Mouse (Mus musculus) gastrocnemius, postnatal 10 days (tissue): Measurements from ENCODE around the gene 2310022A10Rik. TPM values are rescaled to one million over a fixed set of nuclear protein-coding genes. Genes with fewer than 3 reads are reported as not detected.
"Not testable (repeated sequence)": the region's sequence is repeated elsewhere in the genome, so short reads cannot be mapped to it uniquely, and the experiment has no call there.

ENCODE experiments used
- DNase-seq: peaks from one replicate; pipeline ENCODE4 v3.0.0; 2021; ENCODE audit warnings: mixed read lengths
- total RNA-seq, 2 experiments: library from RNA; stranded (reverse); gene quantifications; 2 replicates each; pipeline ENCODE4 v1.2.3; 2021

The 2310022A10Rik gene
- total RNA-seq, 2 experiments from 2014 or later: 106 to 110 TPM

DNA sequence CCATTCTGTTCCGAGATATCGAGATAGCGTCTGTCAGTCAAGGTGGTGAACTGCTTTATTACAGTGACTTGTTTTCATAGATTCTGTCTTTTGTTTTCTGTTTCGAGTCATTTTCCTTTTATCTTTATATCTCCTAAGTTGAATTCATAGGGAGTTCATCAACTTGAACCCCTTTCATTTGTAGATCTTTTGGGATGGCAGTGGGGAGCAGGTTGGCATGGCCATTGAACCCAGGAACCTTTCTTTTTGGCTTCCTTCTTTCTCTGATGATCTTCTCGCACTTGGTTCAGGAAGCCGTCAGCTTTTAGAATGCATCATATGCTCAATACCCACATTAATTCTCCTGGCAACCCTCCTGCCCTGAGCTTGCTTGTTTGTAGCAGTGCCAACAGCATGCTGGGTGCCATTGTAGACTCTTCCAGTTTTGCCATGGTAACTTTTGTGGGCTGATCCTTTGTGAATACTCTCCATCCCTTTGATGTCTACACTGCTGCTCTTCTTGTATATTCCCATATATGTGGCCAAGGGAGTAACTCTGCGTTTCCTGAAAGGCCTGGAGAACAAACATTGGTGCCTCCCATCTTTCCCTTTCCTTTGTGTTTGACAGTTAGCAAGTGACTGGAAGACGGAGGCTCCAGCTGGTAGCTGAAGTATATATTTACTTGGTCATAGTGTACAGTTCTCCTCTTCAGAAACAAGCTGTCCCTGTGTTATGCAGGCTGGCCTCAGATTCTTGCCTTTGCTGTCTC lies 60.9 kb downstream of the 2310022A10Rik start:
- no peak for DNase-seq

DNA sequence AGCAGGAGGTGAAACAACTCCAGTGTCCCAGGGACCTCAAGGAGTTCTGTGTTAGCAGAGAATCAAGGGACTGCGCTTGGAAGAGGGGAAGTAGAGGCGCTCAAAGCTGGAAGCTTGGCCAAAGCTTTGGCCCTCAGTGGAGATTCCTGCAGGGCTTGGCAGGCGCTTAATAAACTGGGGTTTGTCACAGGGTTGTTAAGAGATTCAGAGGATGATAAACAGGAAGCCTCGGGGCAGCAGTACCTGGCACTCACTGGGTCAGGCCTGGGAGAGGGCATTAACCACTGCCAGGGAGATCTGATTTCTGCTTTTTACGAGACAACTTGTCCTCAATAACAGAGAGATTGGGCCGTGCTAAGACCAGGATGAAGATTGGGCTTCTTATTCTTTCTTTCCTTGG lies 68.0 kb downstream of the 2310022A10Rik start:
- no peak for DNase-seq

DNA sequence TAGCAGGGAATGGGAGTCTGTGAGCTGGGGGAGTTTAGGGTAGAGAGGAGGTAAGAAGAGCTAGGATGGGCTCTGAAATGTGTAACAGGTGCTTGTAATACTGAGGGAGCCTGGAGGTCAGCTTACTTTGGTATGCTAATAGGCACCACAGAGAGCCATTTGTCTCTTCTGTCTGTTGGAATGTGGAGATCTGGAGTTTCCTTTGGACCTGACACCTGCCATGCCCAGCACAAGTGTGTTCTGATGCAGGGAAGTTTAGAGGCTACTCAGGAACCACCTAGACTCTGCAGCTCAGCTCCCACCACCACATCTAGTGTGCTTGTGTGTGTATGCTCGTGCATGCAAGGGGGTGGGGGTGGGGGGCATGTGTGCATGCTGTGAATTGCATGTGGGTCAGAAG lies 69.2 kb downstream of the 2310022A10Rik start:
- DNase-seq: no peak

DNA sequence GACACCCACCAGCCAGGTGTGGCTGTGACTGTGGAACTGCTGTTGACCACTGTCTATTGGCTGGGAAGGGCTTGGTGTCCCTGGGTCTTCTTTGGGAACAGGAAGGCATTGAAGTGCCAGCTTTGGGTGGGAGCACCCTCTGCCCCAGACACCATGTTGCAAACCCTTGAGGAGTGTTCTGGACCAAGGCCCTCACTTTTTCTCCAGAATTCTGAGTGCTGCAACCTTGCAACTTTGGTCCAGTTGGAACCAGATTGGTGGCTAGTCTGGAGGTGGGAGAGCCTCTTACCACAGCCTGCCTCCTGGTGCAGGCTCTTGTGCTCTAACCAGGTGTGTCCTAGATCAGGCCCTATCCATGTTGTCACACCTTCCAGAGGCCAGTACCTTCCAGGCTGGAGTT lies 71.9 kb downstream of the 2310022A10Rik start:
- no peak for DNase-seq

DNA sequence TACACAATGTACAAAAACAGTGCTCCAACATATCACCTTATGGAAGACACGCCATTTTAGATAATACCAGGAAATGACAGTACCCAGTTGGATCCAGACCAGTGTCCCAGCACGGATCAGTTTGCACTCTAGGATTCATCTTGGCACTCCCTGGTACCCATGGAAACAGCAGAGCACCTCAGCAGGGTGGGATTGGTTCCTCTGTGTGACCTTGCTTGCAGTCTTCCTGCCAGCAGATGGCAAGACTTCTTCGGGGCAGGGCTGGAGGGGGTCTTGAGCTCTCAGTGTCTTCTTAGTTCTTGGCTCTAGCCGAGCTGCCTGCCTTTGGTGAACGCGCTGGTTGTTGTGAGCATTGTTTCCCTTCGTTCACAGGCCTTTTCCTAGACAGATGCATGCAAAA lies 74.7 kb downstream of the 2310022A10Rik start:
- DNase-seq: no peak

DNA sequence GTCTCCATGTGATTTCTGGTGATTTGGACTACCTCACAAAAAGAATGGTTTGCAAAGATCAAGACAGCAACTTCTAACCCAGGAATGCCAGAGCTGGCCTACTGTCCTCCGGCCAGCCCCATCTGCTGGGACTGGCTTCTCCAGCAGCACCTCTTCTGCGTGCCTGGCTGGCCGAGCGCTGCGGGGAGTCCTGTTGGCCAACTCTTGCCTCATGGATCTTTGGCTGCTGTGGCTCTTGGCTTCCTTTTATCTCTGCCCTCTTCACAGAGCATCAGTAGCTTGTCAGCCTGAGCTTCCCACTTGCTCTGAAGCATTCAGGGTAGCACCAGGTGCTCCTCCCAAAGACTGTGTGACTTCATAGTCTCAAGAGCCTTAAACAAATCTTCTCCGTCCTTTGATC lies 75.2 kb downstream of the 2310022A10Rik start:
- no peak for DNase-seq

DNA sequence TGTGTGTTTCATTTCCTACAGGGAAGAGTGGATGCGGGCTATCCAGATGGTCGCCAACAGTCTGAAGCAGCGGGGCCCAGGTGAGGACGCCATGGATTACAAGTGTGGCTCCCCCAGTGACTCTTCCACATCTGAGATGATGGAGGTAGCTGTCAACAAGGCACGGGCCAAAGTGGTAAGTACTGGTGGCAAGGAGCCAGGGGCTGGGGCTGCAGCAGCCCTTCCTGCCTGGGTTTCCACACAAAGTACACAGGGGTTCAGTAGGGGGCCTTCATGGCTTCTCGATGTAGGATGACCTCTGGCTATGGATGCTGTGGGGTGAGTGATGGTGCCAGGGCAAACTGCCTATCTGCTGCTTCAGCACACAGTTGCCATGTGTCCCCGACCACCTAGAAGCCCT lies 75.8 kb downstream of the 2310022A10Rik start:
- not testable (repeated sequence) for DNase-seq

DNA sequence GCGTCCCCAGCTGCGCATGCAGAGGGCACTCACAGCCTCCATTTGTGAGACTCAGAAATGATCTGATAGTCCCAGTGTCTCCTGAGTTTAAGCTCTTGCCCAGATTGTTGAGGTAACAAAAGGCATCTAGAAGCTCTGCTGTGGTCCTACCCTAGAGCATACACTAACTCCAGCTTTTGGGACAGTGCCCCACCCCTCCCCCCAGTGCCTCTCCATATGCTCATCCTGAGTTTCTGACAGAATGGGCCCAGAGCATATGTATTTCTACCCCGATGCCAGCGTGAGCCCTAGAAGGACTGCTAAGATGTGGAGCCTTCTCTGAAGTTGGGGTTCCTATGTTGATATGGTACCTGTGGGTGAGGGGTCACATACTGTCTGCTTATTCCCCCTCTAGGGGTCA lies 78.4 kb downstream of the 2310022A10Rik start:
- DNase-seq: no peak

Other genes starting within 250 kb of the 2310022A10Rik start
- gene Ltbp4, start 215.5 kb upstream of the 2310022A10Rik start, total RNA-seq: 100 to 1,000 TPM; 131 to 165 TPM
- 1 to 10 TPM; 6.1 to 8.1 TPM for gene Shkbp1, start 197.2 kb upstream of the 2310022A10Rik start, total RNA-seq
- not detected for gene Gm20479, start 195.8 kb upstream of the 2310022A10Rik start, total RNA-seq
- under 1 TPM; 0.20 to 0.28 TPM for gene Sptbn4, start 105.5 kb upstream of the 2310022A10Rik start, total RNA-seq
- 10 to 100 TPM; 20.5 to 25.0 TPM for gene Blvrb, start 105.3 kb upstream of the 2310022A10Rik start, total RNA-seq
- gene Sertad3, start 79.5 kb upstream of the 2310022A10Rik start, total RNA-seq: 10 to 100 TPM in 1 of 2 experiments, 1 to 10 TPM in 1; 9.0 to 13.0 TPM
- gene Sertad1, start 66.3 kb upstream of the 2310022A10Rik start, total RNA-seq: 10 to 100 TPM; 10.6 to 14.4 TPM
- 10 to 100 TPM; 34.6 to 48.7 TPM for gene Prx, start 53.9 kb upstream of the 2310022A10Rik start, total RNA-seq
- gene Hipk4, start 30.0 kb upstream of the 2310022A10Rik start, total RNA-seq: under 1 TPM; 0.42 to 0.84 TPM
- 10 to 100 TPM; 27.2 to 37.9 TPM for gene Pld3, start within 50 bp of the 2310022A10Rik start, total RNA-seq
- 100 to 1,000 TPM; 128 to 134 TPM for gene Akt2, start 38.3 kb downstream of the 2310022A10Rik start, total RNA-seq
- under 1 TPM; 0.12 to 0.29 TPM for gene Ttc9b, start 100.7 kb downstream of the 2310022A10Rik start, total RNA-seq
- 10 to 100 TPM; 15.5 to 18.2 TPM for gene Map3k10, start 121.4 kb downstream of the 2310022A10Rik start, total RNA-seq
- 1 to 10 TPM; 1.2 to 1.4 TPM for gene Zfp607b, start 136.1 kb downstream of the 2310022A10Rik start, total RNA-seq
- gene Zfp60, start 178.2 kb downstream of the 2310022A10Rik start, total RNA-seq: 1 to 10 TPM; 6.6 to 8.4 TPM